Mouse (Mus musculus): ENCODE measurements around the gene Timp3.

- TF ChIP-seq POLR2A (IDR thresholded peaks at IDR 0.05; ENCODE audit: insufficient read depth, low read depth, low read length) (no peak), CTCF (IDR thresholded peaks at IDR 0.05) (no peak)
Observed at GRCm38 (mm10) chr10:86336506-86336905, 36.3 kb downstream of the Timp3 start.

Measured in heart, adult 2 months (tissue).